Mouse (Mus musculus) ovary, postnatal 10 days (tissue): ENCODE measurements around the gene Sox14.
A peak's percentile ranks its signal among the peaks of the same experiment; 100 is the strongest.

ENCODE experiments used
- DNase-seq: peaks from one replicate; pipeline ENCODE4 v3.0.0; 2022; ENCODE audit warnings: low spot score

Sox14 gene

DNA sequence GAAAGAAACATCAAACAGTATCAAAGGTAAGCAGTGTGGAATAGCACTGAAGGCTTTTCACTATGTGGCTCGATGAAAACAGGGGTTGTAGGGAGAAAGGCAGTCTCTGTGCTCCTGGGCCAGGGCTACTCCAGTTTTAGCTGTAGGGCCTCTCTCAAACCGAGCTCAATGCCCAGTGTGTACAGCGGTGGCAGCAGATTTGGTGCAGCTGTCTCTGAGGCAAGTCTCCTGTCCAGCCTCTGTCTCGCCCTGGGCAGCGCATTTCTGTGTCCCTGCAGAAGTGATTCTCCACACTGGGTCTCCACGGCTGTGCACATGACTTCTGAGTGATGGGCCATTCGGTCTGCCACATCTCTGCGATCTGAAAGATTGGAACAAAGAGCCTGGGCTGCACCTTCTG lies 27.6 kb downstream of the Sox14 start:
- no peak for DNase-seq

DNA sequence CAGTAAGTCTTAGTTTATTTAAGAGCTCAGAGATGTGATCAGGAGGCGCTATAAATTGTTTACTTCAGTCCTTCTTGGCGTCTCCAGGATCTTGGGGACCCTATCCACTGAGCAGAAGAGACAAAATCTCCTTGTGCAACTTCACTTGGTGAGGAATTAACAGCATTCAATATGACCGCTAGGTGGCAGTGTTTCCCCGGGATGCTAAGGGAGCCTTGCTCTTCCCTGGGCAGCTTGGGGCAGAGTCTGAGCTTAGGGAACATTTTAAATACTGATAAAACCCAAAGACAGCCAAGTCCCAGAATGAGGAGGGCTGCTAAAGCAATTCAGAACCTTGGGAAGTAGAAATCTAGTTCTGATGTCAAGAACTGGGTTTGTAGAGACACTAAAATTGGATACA lies 29.1 kb downstream of the Sox14 start:
- DNase-seq: peak; percentile 30

DNA sequence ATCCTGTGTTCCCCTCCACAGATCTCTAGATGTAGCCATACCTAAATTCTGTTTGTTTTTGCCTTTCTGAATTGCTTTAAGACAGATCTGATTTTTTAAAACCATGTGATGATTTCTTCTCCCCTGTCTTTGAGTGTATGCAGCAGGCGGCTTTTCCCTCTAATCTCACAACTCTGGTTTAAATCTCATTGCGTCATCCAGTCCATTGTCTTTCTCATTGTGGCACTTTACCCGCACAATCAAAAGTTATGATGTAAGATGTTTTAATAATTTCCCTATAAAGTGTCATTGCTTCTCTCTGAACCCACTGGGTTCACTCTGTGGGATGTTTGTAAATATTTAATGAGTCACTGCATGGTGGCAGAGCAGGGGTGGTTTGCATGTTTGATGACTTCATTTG lies 36.6 kb downstream of the Sox14 start:
- DNase-seq: no peak

- DNase-seq: no peak
These were observed 37.1 kb downstream of the Sox14 start for GRCm38 (mm10) chr9:99838877-99839276.

GRCm38 (mm10) chr9:99836707-99837106 lies 39.3 kb downstream of the Sox14 start:
- no peak for DNase-seq

- DNase-seq: no peak
These were observed 40.1 kb downstream of the Sox14 start for GRCm38 (mm10) chr9:99835624-99836430.
